Mouse (Mus musculus): ENCODE measurements around the gene Krt39. TPM values are rescaled to one million over a fixed set of nuclear protein-coding genes. Genes with fewer than 3 reads are reported as not detected.

Krt39 gene
- polyA plus RNA-seq (2012) = not detected in 2 replicates

GRCm38 (mm10) chr11:99521288-99521860 is at the start of gene Krt39:
TSS of gene Krt39 (minus strand) at chr11:99521338.

GRCm38 (mm10) chr11:99566530-99566929 is 45.4 kb upstream of the Krt39 start, which contains the start of gene Krtap3-1:
TSS of gene Krtap3-1 (minus strand) at chr11:99566630.

GRCm38 (mm10) chr11:99559366-99559765 is 38.2 kb upstream of the Krt39 start, which contains the start of gene Gm11939:
TSS of gene Gm11939 (minus strand) at chr11:99559466.

GRCm38 (mm10) chr11:99556753-99557152 is 35.6 kb upstream of the Krt39 start, which contains the start of gene Krtap3-2:
TSS of gene Krtap3-2 (minus strand) at chr11:99556853.

GRCm38 (mm10) chr11:99550765-99551164 is 29.6 kb upstream of the Krt39 start, which contains the start of gene Krtap3-3:
TSS of gene Krtap3-3 (minus strand) at chr11:99550865.

GRCm38 (mm10) chr11:99492733-99493573 is 28.2 kb downstream of the Krt39 start, which contains the start of gene Krt23:
TSS of gene Krt23 (minus strand) at chr11:99493137.

Other genes starting within 250 kb of the Krt39 start
- gene Krt24, start 236.1 kb downstream of the Krt39 start, polyA plus RNA-seq (2012) = not detected in 2 replicates
- not detected in 2 replicates for gene Krt25, start 198.4 kb downstream of the Krt39 start, polyA plus RNA-seq (2012)
- not detected in 2 replicates for gene Krt26, start 183.4 kb downstream of the Krt39 start, polyA plus RNA-seq (2012)
- not detected in 2 replicates for gene Krt27, start 170.2 kb downstream of the Krt39 start, polyA plus RNA-seq (2012)
- gene Krt28, start 146.4 kb downstream of the Krt39 start, polyA plus RNA-seq (2012) = not detected in 2 replicates
- 6.8 and 8.4 TPM in 2 replicates for gene Krt10, start 132.0 kb downstream of the Krt39 start, polyA plus RNA-seq (2012)
- not detected in 2 replicates for gene Krt12, start 99.1 kb downstream of the Krt39 start, polyA plus RNA-seq (2012)
- gene Krt20, start 83.2 kb downstream of the Krt39 start, polyA plus RNA-seq (2012) = not detected in 2 replicates
- not detected in 2 replicates for gene Krt23, start 28.2 kb downstream of the Krt39 start, polyA plus RNA-seq (2012)
- not detected in 2 replicates for gene Krt40, start 21.8 kb upstream of the Krt39 start, polyA plus RNA-seq (2012)
- not detected in 2 replicates for gene Krtap3-3, start 29.5 kb upstream of the Krt39 start, polyA plus RNA-seq (2012)
- not detected in 2 replicates for gene Krtap3-2, start 35.5 kb upstream of the Krt39 start, polyA plus RNA-seq (2012)
- gene Gm11939, start 38.1 kb upstream of the Krt39 start, polyA plus RNA-seq (2012) = not detected in 2 replicates
- not detected in 2 replicates for gene Krtap3-1, start 45.3 kb upstream of the Krt39 start, polyA plus RNA-seq (2012)
- gene Krtap1-5, start 59.7 kb upstream of the Krt39 start, polyA plus RNA-seq (2012) = not detected in 2 replicates
- not detected in 2 replicates for gene Krtap1-4, start 62.3 kb upstream of the Krt39 start, polyA plus RNA-seq (2012)
- gene Krtap1-3, start 70.0 kb upstream of the Krt39 start, polyA plus RNA-seq (2012) = not detected in 2 replicates
- gene Krtap9-3, start 76.8 kb upstream of the Krt39 start, polyA plus RNA-seq (2012) = not detected in 2 replicates
- not detected in 2 replicates for gene Gm11938, start 82.0 kb upstream of the Krt39 start, polyA plus RNA-seq (2012)
- gene Gm11937, start 88.9 kb upstream of the Krt39 start, polyA plus RNA-seq (2012) = not detected in 2 replicates
- not detected in 2 replicates for gene Krtap2-4, start 93.5 kb upstream of the Krt39 start, polyA plus RNA-seq (2012)
- gene Gm11562, start 99.1 kb upstream of the Krt39 start, polyA plus RNA-seq (2012) = not detected in 2 replicates
- gene Krtap4-1, start 106.9 kb upstream of the Krt39 start, polyA plus RNA-seq (2012) = 0.11 TPM in 1 of 2 replicates, not detected in the other
- gene Krtap4-2, start 113.7 kb upstream of the Krt39 start, polyA plus RNA-seq (2012) = not detected in 2 replicates
- gene Krtap4-7, start 122.8 kb upstream of the Krt39 start, polyA plus RNA-seq (2012) = not detected in 2 replicates
- not detected in 2 replicates for gene Gm11555, start 128.9 kb upstream of the Krt39 start, polyA plus RNA-seq (2012)
- not detected in 2 replicates for gene Gm11563, start 137.6 kb upstream of the Krt39 start, polyA plus RNA-seq (2012)
- gene Krtap4-6, start 144.6 kb upstream of the Krt39 start, polyA plus RNA-seq (2012) = 0.08 TPM in 1 of 2 replicates, not detected in the other
- not detected in 2 replicates for gene Gm14190, start 169.4 kb upstream of the Krt39 start, polyA plus RNA-seq (2012)
- not detected in 2 replicates for gene Gm14180, start 213.0 kb upstream of the Krt39 start, polyA plus RNA-seq (2012)